Mouse (Mus musculus): ENCODE data around the gene Pla2g2c. TPM values are rescaled to one million over a fixed set of nuclear protein-coding genes. Genes with fewer than 3 reads are reported as not detected.

Pla2g2c gene
- polyA plus RNA-seq (2012; fragmentation: generic; extraction: Trizol): not detected
- long read RNA-seq, experiment 1: 0 reads
- long read RNA-seq, experiment 2: 0 reads

- H3K79me2 ChIP-seq (ENCODE audit: control insufficient read depth, insufficient read depth): no peaks in the 10 kb centered on the region
- no peak within 1 kb of the TSS for H3ac ChIP-seq (ENCODE audit: control insufficient read depth, insufficient read length, low read depth)
- no peaks in the 10 kb centered on the region for H3K36me3 ChIP-seq (ENCODE audit: control insufficient read depth, insufficient read depth)
- H3K79me3 ChIP-seq (ENCODE audit: low read depth): no peaks in the 10 kb centered on the region
- H3K27me3 ChIP-seq (ENCODE audit: control insufficient read depth, insufficient read depth, insufficient read length): peaks cover 67% of the 10 kb centered on the region
- TF ChIP-seq MYOD1 (IDR thresholded peaks at IDR 0.05; ENCODE audit: control insufficient read depth, insufficient read length, low read depth) (no peak), CEBPB (IDR thresholded peaks at IDR 0.05; ENCODE audit: low read depth) (no peak), FOSL1 (IDR thresholded peaks at IDR 0.05; ENCODE audit: insufficient read depth, low read length, poor library complexity, severe bottlenecking) (no peak), USF1 (IDR thresholded peaks at IDR 0.05; ENCODE audit: low read depth) (no peak), MYOG (IDR thresholded peaks at IDR 0.05; ENCODE audit: control insufficient read depth, extremely low read depth, insufficient read length) (no peak), CTCF (IDR thresholded peaks at IDR 0.05; ENCODE audit: control insufficient read depth, insufficient read depth, insufficient read length) (no peak), MAX (IDR thresholded peaks at IDR 0.05) (no peak)
- no peak within 1 kb of the TSS for H3K4me3 ChIP-seq (ENCODE audit: insufficient read depth, poor library complexity, severe bottlenecking)
Observed at GRCm38 (mm10) chr4:138724354-138725126, at the start of gene Pla2g2c. Gene Pla2g2c (plus strand): TSS chr4:138724792.

- Histone ChIP-seq H3K79me2 (ENCODE audit: control insufficient read depth, insufficient read depth) (no peaks in the 10 kb centered on the region), H3ac (ENCODE audit: control insufficient read depth, insufficient read length, low read depth) (no peak overlapping the region), H3K27me3 (ENCODE audit: control insufficient read depth, insufficient read depth, insufficient read length) (peaks cover 19% of the 10 kb centered on the region), H3K36me3 (ENCODE audit: control insufficient read depth, insufficient read depth) (no peaks in the 10 kb centered on the region), H3K4me3 (ENCODE audit: insufficient read depth, poor library complexity, severe bottlenecking) (no peak overlapping the region), H3K79me3 (ENCODE audit: low read depth) (no peaks in the 10 kb centered on the region)
- TF ChIP-seq FOSL1 (IDR thresholded peaks at IDR 0.05; ENCODE audit: insufficient read depth, low read length, poor library complexity, severe bottlenecking): no peak
- TF ChIP-seq MAX (IDR thresholded peaks at IDR 0.05): no peak
- TF ChIP-seq MYOG (IDR thresholded peaks at IDR 0.05; ENCODE audit: control insufficient read depth, extremely low read depth, insufficient read length): no peak
- TF ChIP-seq MYOD1 (IDR thresholded peaks at IDR 0.05; ENCODE audit: control insufficient read depth, insufficient read length, low read depth): no peak
- no peak for TF ChIP-seq CTCF (IDR thresholded peaks at IDR 0.05; ENCODE audit: control insufficient read depth, insufficient read depth, insufficient read length)
- no peak for TF ChIP-seq USF1 (IDR thresholded peaks at IDR 0.05; ENCODE audit: low read depth)
- TF ChIP-seq CEBPB (IDR thresholded peaks at IDR 0.05; ENCODE audit: low read depth): no peak
Observed at GRCm38 (mm10) chr4:138676480-138676879, 48.1 kb upstream of the Pla2g2c start.

GRCm38 (mm10) chr4:138677579-138677978 is 47.0 kb upstream of the Pla2g2c start:
- H3K27me3 ChIP-seq (ENCODE audit: control insufficient read depth, insufficient read depth, insufficient read length): peaks cover 13% of the 10 kb centered on the region
- no peak for TF ChIP-seq MYOD1 (IDR thresholded peaks at IDR 0.05; ENCODE audit: control insufficient read depth, insufficient read length, low read depth)
- TF ChIP-seq FOSL1 (IDR thresholded peaks at IDR 0.05; ENCODE audit: insufficient read depth, low read length, poor library complexity, severe bottlenecking): no peak
- no peak for TF ChIP-seq USF1 (IDR thresholded peaks at IDR 0.05; ENCODE audit: low read depth)
- TF ChIP-seq CEBPB (IDR thresholded peaks at IDR 0.05; ENCODE audit: low read depth): no peak
- no peak for TF ChIP-seq MAX (IDR thresholded peaks at IDR 0.05)
- no peak for TF ChIP-seq MYOG (IDR thresholded peaks at IDR 0.05; ENCODE audit: control insufficient read depth, extremely low read depth, insufficient read length)
- TF ChIP-seq CTCF (IDR thresholded peaks at IDR 0.05; ENCODE audit: control insufficient read depth, insufficient read depth, insufficient read length): no peak
- no peak overlapping the region for H3K4me3 ChIP-seq (ENCODE audit: insufficient read depth, poor library complexity, severe bottlenecking)

GRCm38 (mm10) chr4:138680124-138680523 is 44.5 kb upstream of the Pla2g2c start:
- Histone ChIP-seq H3K27me3 (ENCODE audit: control insufficient read depth, insufficient read depth, insufficient read length) (peaks cover 10% of the 10 kb centered on the region), H3K36me3 (ENCODE audit: control insufficient read depth, insufficient read depth) (no peaks in the 10 kb centered on the region), H3K79me2 (ENCODE audit: control insufficient read depth, insufficient read depth) (no peaks in the 10 kb centered on the region), H3K79me3 (ENCODE audit: low read depth) (no peaks in the 10 kb centered on the region), H3ac (ENCODE audit: control insufficient read depth, insufficient read length, low read depth) (no peak overlapping the region), H3K4me3 (ENCODE audit: insufficient read depth, poor library complexity, severe bottlenecking) (no peak overlapping the region)
- TF ChIP-seq MAX (IDR thresholded peaks at IDR 0.05): no peak

More at GRCm38 (mm10) chr4:138677579-138677978, 47.0 kb upstream of the Pla2g2c start:
- no peaks in the 10 kb centered on the region for H3K79me3 ChIP-seq (ENCODE audit: low read depth)
- no peak overlapping the region for H3ac ChIP-seq (ENCODE audit: control insufficient read depth, insufficient read length, low read depth)
- H3K79me2 ChIP-seq (ENCODE audit: control insufficient read depth, insufficient read depth): no peaks in the 10 kb centered on the region
- no peaks in the 10 kb centered on the region for H3K36me3 ChIP-seq (ENCODE audit: control insufficient read depth, insufficient read depth)

- H3K79me3 ChIP-seq (ENCODE audit: low read depth): no peaks in the 10 kb centered on the region
- no peak overlapping the region for H3K4me3 ChIP-seq (ENCODE audit: insufficient read depth, poor library complexity, severe bottlenecking)
- no peak overlapping the region for H3ac ChIP-seq (ENCODE audit: control insufficient read depth, insufficient read length, low read depth)
- no peak for TF ChIP-seq USF1 (IDR thresholded peaks at IDR 0.05; ENCODE audit: low read depth)
- TF ChIP-seq CEBPB (IDR thresholded peaks at IDR 0.05; ENCODE audit: low read depth): no peak
- no peak for TF ChIP-seq MAX (IDR thresholded peaks at IDR 0.05)
- TF ChIP-seq MYOD1 (IDR thresholded peaks at IDR 0.05; ENCODE audit: control insufficient read depth, insufficient read length, low read depth): no peak
- no peak for TF ChIP-seq FOSL1 (IDR thresholded peaks at IDR 0.05; ENCODE audit: insufficient read depth, low read length, poor library complexity, severe bottlenecking)
- TF ChIP-seq MYOG (IDR thresholded peaks at IDR 0.05; ENCODE audit: control insufficient read depth, extremely low read depth, insufficient read length): no peak
- TF ChIP-seq CTCF (IDR thresholded peaks at IDR 0.05; ENCODE audit: control insufficient read depth, insufficient read depth, insufficient read length): no peak
- no peaks in the 10 kb centered on the region for H3K79me2 ChIP-seq (ENCODE audit: control insufficient read depth, insufficient read depth)
- no peaks in the 10 kb centered on the region for H3K36me3 ChIP-seq (ENCODE audit: control insufficient read depth, insufficient read depth)
- H3K27me3 ChIP-seq (ENCODE audit: control insufficient read depth, insufficient read depth, insufficient read length): peaks cover 6% of the 10 kb centered on the region
Observed at GRCm38 (mm10) chr4:138682760-138683159, 41.8 kb upstream of the Pla2g2c start.
